Mouse (Mus musculus) heart, adult 2 months (tissue): ENCODE results near the gene Pcgf2.

ENCODE experiments used
- CTCF ChIP-seq: fragments of 200-600 bp; IDR thresholded peaks from 2 replicates; pipeline ENCODE4 v1.8.1; 2022; ENCODE audit warnings: antibody characterized with exemption, mild to moderate bottlenecking, moderate library complexity
- EP300 ChIP-seq: fragments of 200-500 bp; IDR thresholded peaks from 2 replicates; pipeline ENCODE4 v1.6.1; 2011; ENCODE audit warnings: low read depth, low read length, control low read depth; ENCODE audit not compliant: insufficient read depth

- TF ChIP-seq EP300: no peak
- no peak for TF ChIP-seq CTCF
Measured at GRCm38 (mm10) chr11:97686322-97686908, 13.9 kb downstream of the Pcgf2 start.
